Mouse (Mus musculus): Measurements from ENCODE around the gene Flvcr1. TPM values are rescaled to one million over a fixed set of nuclear protein-coding genes. Genes with fewer than 3 reads are reported as not detected.
"Not testable (repeated sequence)": the region's sequence is repeated elsewhere in the genome, so short reads cannot be mapped to it uniquely, and the experiment has no call there.

Gene Flvcr1
- polyA plus RNA-seq, 1 experiment from 2014 or later, result 6.2 TPM

DNA sequence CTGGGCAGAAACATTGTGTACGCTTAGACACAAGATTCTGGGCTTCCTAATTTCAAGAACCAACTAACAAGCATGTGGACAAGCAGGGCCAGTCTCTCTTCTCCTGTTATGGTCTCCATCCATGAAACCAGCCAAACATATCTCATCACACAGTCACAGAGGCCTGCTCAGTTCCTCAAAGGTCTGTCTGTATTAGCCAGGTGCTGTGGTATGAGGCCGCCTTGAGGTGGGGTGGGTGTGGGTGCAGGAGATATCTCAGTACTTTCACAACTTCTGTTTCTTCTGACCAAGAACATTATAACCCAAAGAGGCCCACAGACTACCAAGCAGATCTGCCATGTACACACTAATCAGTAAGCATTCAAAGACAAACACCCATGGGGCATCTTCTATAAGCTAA lies 19.3 kb upstream of the Flvcr1 start:
- Histone ChIP-seq H3K27ac (ENCODE audit: low read length) (no peak overlapping the region), H3K4me3 (ENCODE audit: low read length) (no peak overlapping the region), H3K36me3 (ENCODE audit: insufficient read depth, low read length) (no peaks in the 10 kb centered on the region), H3K9ac (replicated peaks; ENCODE audit: low read length) (no peak overlapping the region), H3K27me3 (ENCODE audit: insufficient read depth, low read length) (0 out of 2 replicates have a peak, but pooled peaks cover 5% of the 10 kb centered on the region), H3K4me1 (ENCODE audit: insufficient read depth, low read length) (no peaks in the 10 kb centered on the region), H3K9me3 (ENCODE audit: low read length) (no peaks in the 10 kb centered on the region), H3K4me2 (replicated peaks; ENCODE audit: low read depth, low read length) (no peak overlapping the region)
- 94% methylated on average over 2 of the region's 2 CpGs for WGBS
- ATAC-seq (ENCODE audit: low FRiP score, low TSS enrichment), result no peak

DNA sequence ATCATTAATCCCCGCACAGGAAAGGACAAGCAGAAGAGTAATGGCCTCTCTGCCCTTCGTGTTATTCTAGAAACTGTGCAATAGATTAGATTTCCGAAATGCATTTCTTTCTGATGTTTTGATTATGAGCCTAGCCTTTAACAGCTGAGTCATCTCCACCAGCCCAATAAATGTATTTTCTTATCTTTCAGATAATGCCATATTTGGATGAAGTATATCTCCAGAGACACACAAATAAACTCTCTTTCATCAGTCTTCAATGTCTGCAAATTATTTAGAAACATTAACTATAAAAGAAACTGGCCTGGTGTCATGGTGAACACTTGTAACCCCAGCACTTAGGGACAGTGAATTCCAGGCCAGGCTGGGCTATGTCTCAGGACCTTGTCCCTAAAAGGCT lies 16.7 kb upstream of the Flvcr1 start:
- no peak overlapping the region for H3K4me2 ChIP-seq (replicated peaks; ENCODE audit: low read depth, low read length)
- 42% methylated on average over 3 of the region's 3 CpGs for WGBS
- H3K4me3 ChIP-seq (ENCODE audit: low read length), result no peak overlapping the region
- no peaks in the 10 kb centered on the region for H3K9me3 ChIP-seq (ENCODE audit: low read length)
- ATAC-seq (ENCODE audit: low FRiP score, low TSS enrichment), result peak; percentile 61
- H3K27me3 ChIP-seq (ENCODE audit: insufficient read depth, low read length), result 0 out of 2 replicates have a peak, but pooled peaks cover 5% of the 10 kb centered on the region
- no peaks in the 10 kb centered on the region for H3K36me3 ChIP-seq (ENCODE audit: insufficient read depth, low read length)
- H3K4me1 ChIP-seq (ENCODE audit: insufficient read depth, low read length), result no peaks in the 10 kb centered on the region
- no peak overlapping the region for H3K27ac ChIP-seq (ENCODE audit: low read length)
- H3K9ac ChIP-seq (replicated peaks; ENCODE audit: low read length), result no peak overlapping the region

DNA sequence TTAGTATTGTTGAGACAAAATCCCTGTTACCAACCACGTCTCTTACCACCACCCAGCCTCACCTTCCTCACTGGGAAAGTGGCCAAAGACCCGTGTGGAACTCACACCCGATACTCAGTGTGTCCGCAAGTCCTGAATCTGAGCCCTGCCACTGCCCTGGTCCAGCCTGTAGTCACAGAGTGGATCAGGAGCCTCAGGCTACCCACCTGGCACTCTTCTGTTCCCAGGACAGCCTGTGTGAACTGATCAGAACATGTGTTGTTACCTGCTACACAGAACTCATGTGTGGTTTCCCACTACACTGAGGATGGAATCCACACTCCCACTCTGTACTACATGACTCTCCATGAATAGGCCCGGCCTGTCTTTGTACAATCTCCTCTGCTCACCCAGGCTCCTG lies 16.1 kb upstream of the Flvcr1 start:
- 0 out of 2 replicates have a peak, but pooled peaks cover 5% of the 10 kb centered on the region for H3K27me3 ChIP-seq (ENCODE audit: insufficient read depth, low read length)
- H3K4me2 ChIP-seq (replicated peaks; ENCODE audit: low read depth, low read length), result no peak overlapping the region
- no peaks in the 10 kb centered on the region for H3K36me3 ChIP-seq (ENCODE audit: insufficient read depth, low read length)
- H3K9ac ChIP-seq (replicated peaks; ENCODE audit: low read length), result no peak overlapping the region
- no peak overlapping the region for H3K27ac ChIP-seq (ENCODE audit: low read length)
- ATAC-seq (ENCODE audit: low FRiP score, low TSS enrichment), result no peak
- H3K4me1 ChIP-seq (ENCODE audit: insufficient read depth, low read length), result no peaks in the 10 kb centered on the region
- 83% methylated on average over 5 of the region's 5 CpGs for WGBS
- no peaks in the 10 kb centered on the region for H3K9me3 ChIP-seq (ENCODE audit: low read length)
- H3K4me3 ChIP-seq (ENCODE audit: low read length), result no peak overlapping the region

DNA sequence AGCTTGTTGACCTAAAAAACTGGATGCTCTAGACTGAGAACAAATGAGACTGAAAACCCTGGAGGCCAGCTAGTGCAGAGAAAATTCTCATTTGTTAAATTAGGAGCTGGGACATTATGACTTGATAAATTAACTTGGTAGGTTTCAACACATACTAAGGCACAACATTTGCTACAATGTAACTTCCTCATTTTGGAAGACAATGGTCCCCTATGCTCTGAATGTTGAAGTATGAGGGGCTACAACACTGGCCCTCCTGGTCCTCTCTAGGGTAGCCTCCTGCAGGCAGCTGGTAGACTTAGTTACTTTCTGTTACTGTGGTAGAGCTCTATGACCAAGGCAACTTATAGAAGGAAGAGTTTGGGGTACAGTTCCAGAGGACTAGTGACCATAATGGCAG lies 15.4 kb upstream of the Flvcr1 start:
- Histone ChIP-seq H3K27me3 (ENCODE audit: insufficient read depth, low read length) (0 out of 2 replicates have a peak, but pooled peaks cover 5% of the 10 kb centered on the region), H3K4me1 (ENCODE audit: insufficient read depth, low read length) (no peaks in the 10 kb centered on the region), H3K9ac (replicated peaks; ENCODE audit: low read length) (no peak overlapping the region), H3K27ac (ENCODE audit: low read length) (no peak overlapping the region), H3K4me3 (ENCODE audit: low read length) (no peak overlapping the region), H3K4me2 (replicated peaks; ENCODE audit: low read depth, low read length) (no peak overlapping the region), H3K36me3 (ENCODE audit: insufficient read depth, low read length) (no peaks in the 10 kb centered on the region), H3K9me3 (ENCODE audit: low read length) (no peaks in the 10 kb centered on the region)
- no peak for ATAC-seq (ENCODE audit: low FRiP score, low TSS enrichment)

DNA sequence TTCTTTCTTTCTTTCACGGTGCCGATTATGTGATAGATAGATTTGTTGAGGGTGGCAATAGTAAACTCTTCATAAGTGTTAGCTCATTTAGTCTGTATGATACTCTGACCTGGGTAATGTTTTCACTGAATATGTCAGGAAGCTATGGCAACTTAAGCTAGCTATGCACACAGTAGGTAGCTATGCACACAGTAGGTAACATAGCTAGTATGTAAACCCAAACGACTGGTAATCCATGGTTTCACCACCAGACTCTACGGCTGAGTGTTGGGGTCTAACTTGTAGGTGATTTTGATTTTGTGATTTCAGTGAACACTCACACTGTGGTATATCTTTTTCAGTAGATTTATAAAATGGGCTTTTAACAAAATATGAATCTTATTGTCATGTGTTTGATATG lies 12.0 kb upstream of the Flvcr1 start:
- Histone ChIP-seq H3K27me3 (ENCODE audit: insufficient read depth, low read length) (no peaks in the 10 kb centered on the region), H3K4me2 (replicated peaks; ENCODE audit: low read depth, low read length) (no peak overlapping the region), H3K36me3 (ENCODE audit: insufficient read depth, low read length) (no peaks in the 10 kb centered on the region), H3K4me3 (ENCODE audit: low read length) (no peak overlapping the region), H3K27ac (ENCODE audit: low read length) (no peak overlapping the region), H3K4me1 (ENCODE audit: insufficient read depth, low read length) (no peaks in the 10 kb centered on the region), H3K9me3 (ENCODE audit: low read length) (no peaks in the 10 kb centered on the region), H3K9ac (replicated peaks; ENCODE audit: low read length) (no peak overlapping the region)
- 97% methylated on average over 4 of the region's 4 CpGs for WGBS
- ATAC-seq (ENCODE audit: low FRiP score, low TSS enrichment), result no peak

DNA sequence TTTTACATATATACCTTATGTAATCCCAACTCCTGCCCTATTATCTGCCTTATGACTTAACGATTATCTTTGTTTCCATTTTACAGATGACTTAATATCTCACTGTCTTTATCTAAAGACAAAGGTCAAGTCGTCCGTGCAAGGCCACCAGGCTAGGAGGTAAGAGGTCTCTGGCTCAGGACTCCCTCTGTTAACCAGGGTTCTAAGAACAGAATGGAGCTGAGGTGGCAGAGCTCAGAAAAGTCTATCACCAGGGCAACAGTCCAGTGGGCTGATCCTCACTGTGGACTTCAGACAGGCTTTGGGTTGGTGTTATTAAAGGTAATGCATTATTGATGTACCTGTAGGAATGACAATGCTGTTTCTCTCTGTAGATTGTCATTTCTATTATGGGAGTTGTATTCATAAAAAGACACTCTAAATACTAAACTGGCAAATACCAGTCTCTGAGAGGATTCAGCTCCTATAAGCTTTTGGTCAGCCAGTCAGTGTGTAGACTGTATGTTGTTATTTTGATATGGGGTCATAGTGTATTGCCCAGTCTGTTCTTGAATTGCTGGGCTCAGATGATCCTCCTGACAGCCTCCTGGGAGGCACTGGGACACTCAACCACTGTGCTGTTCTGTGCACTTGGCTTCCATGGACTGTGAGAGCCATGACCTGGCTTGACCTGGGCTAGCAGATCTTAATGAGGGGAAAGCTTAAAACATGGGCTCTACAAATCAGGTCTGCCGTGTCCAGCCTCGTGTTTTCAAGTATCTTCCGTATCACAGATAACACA lies 10.8 kb upstream of the Flvcr1 start, which contains the start of gene Spata45:
TSS of gene Spata45 (plus strand) at position 86 of the 781 bp plus-strand sequence.
- Histone ChIP-seq H3K27ac (ENCODE audit: low read length) (no peak within 1 kb of the TSS), H3K4me2 (replicated peaks; ENCODE audit: low read depth, low read length) (no peak within 1 kb of the TSS), H3K9ac (replicated peaks; ENCODE audit: low read length) (no peak within 1 kb of the TSS), H3K36me3 (ENCODE audit: insufficient read depth, low read length) (no peaks in the 10 kb centered on the region), H3K27me3 (ENCODE audit: insufficient read depth, low read length) (no peaks in the 10 kb centered on the region), H3K4me3 (ENCODE audit: low read length) (no peak within 1 kb of the TSS), H3K4me1 (ENCODE audit: insufficient read depth, low read length) (no peaks in the 10 kb centered on the region), H3K9me3 (ENCODE audit: low read length) (no peaks in the 10 kb centered on the region)
- ATAC-seq (ENCODE audit: low FRiP score, low TSS enrichment), result no peak
- 71% methylated on average over 6 of the region's 6 CpGs for WGBS

DNA sequence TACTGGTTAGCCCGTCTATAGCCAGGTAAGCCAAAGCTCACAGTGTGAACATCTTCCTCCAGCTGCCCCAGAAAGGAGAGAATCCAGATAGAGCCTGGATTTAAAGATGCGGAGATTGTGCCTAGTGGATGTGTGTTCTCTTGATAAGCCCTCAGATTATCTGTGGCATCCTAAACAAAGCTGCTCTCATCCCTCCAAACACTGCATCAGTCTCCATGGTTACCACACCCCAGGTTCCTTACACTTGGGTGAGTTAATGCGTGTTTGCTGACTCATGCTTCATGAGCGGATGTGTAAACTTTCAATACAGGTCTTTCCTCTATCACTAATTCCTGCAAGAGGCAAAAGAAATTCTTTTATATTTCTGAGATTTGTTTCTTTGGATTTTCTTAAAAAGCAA lies 9.7 kb upstream of the Flvcr1 start:
- ATAC-seq (ENCODE audit: low FRiP score, low TSS enrichment), result no peak
- H3K4me2 ChIP-seq (replicated peaks; ENCODE audit: low read depth, low read length), result no peak overlapping the region
- no peaks in the 10 kb centered on the region for H3K4me1 ChIP-seq (ENCODE audit: insufficient read depth, low read length)
- H3K4me3 ChIP-seq (ENCODE audit: low read length), result no peak overlapping the region
- no peaks in the 10 kb centered on the region for H3K36me3 ChIP-seq (ENCODE audit: insufficient read depth, low read length)
- 59% methylated on average over 4 of the region's 4 CpGs for WGBS
- no peak overlapping the region for H3K9ac ChIP-seq (replicated peaks; ENCODE audit: low read length)
- H3K9me3 ChIP-seq (ENCODE audit: low read length), result no peaks in the 10 kb centered on the region
- H3K27me3 ChIP-seq (ENCODE audit: insufficient read depth, low read length), result no peaks in the 10 kb centered on the region
- H3K27ac ChIP-seq (ENCODE audit: low read length), result no peak overlapping the region

DNA sequence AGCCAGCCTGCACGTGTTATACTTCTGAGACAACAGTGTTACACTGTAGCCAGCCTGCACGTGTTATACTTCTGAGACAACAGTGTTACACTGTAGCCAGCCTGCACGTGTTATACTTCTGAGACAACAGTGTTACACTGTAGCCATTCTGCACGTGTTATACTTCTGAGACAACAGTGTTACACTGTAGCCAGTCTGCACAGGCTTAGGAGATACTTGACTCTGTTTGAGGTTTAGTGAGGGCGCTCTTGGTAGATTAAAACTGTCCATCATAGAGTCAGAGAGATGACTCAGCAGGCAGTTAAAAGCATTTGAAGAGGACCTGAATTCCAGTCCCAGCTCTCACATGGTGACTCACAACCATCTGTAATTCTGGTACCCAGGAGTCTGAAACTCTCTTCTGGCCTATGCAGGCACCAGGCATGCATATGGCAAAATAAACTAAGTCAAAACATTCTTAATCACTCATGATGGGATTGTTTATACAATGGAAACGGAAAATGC lies 5.0 kb upstream of the Flvcr1 start:
- H3K9ac ChIP-seq (replicated peaks; ENCODE audit: low read length); H3K4me2 ChIP-seq (replicated peaks; ENCODE audit: low read depth, low read length); H3K4me1 ChIP-seq (ENCODE audit: insufficient read depth, low read length); H3K36me3 ChIP-seq (ENCODE audit: insufficient read depth, low read length); H3K4me3 ChIP-seq (ENCODE audit: low read length); H3K27me3 ChIP-seq (ENCODE audit: insufficient read depth, low read length); H3K9me3 ChIP-seq (ENCODE audit: low read length); ATAC-seq (ENCODE audit: low FRiP score, low TSS enrichment); H3K27ac ChIP-seq (ENCODE audit: low read length): not testable (repeated sequence)
- WGBS, result 70% methylated on average over 6 of the region's 6 CpGs

DNA sequence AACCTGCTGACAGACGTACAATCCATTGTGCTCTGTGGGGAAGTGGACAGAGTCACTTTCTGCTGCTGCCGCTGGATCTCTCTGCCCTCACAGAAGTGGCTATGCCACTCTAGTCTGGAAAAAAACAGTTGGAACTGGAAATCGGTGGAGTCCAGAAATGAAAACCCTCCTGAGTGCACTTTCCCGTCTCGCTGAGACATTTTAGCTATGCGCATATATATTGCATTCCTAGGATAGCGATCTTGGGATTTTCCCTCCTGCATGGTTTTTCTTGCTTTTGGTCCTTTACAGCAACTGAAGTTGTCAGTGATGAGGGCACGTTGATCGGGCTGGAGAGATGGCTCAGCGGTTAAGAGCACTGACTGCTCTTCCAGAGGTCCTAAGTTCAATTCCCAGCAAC lies 4.2 kb upstream of the Flvcr1 start:
- no peak overlapping the region for H3K4me3 ChIP-seq (ENCODE audit: low read length)
- no peak for ATAC-seq (ENCODE audit: low FRiP score, low TSS enrichment)
- H3K4me1 ChIP-seq (ENCODE audit: insufficient read depth, low read length), result peaks cover 13% of the 10 kb centered on the region
- no peaks in the 10 kb centered on the region for H3K36me3 ChIP-seq (ENCODE audit: insufficient read depth, low read length)
- H3K27me3 ChIP-seq (ENCODE audit: insufficient read depth, low read length), result no peaks in the 10 kb centered on the region
- no peak overlapping the region for H3K27ac ChIP-seq (ENCODE audit: low read length)
- 56% methylated on average over 10 of the region's 10 CpGs for WGBS
- no peak overlapping the region for H3K9ac ChIP-seq (replicated peaks; ENCODE audit: low read length)
- no peaks in the 10 kb centered on the region for H3K9me3 ChIP-seq (ENCODE audit: low read length)
- no peak overlapping the region for H3K4me2 ChIP-seq (replicated peaks; ENCODE audit: low read depth, low read length)
